29 mouse cellular contexts compared by ENCODE assay signal in the genomic region with DNA sequence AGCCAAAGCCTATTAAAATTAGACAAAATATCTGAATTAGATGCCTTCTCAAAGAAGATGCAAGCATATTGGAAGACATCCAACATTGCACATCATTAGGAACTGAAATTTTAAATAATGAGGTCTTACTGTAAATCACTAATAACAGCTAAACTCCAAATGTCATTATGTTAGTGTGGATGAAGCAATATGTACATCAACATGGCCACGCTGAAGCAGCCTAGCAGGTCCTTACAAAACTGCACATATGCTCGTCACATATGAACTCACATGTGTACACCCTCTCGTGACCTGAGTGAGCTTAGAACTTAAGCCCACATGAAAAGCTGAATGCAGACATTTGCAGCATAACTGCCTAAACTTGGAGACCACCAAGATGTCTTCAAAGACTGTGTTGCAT.
"Had no signal": no experiment of that assay in that cellular context is flagged by ENCODE, and none has a peak within 500 bp of the region (broad histone marks: within the 10 kb centered on the region; RNA-seq: fewer than 3 reads in every experiment).

No protein-coding gene starts in this region.

- H3K27ac ChIP-seq: embryonic facial prominence, embryonic 10.5 days; embryonic facial prominence, embryonic 12.5 days; embryonic facial prominence, embryonic 13.5 days; embryonic facial prominence, embryonic 15.5 days; forebrain, embryonic 10.5 days; forebrain, embryonic 12.5 days; forebrain, embryonic 13.5 days; forebrain, embryonic 15.5 days; gastrocnemius, adult 2 months; heart, adult 2 months had no signal

- H3K36me3 ChIP-seq: embryonic facial prominence, embryonic 10.5 days; embryonic facial prominence, embryonic 15.5 days; forebrain, embryonic 10.5 days; forebrain, embryonic 12.5 days; forebrain, embryonic 15.5 days had no signal

- H3K4me1 ChIP-seq: embryonic facial prominence, embryonic 10.5 days; embryonic facial prominence, embryonic 12.5 days; embryonic facial prominence, embryonic 13.5 days; embryonic facial prominence, embryonic 15.5 days; forebrain, embryonic 10.5 days; forebrain, embryonic 12.5 days; forebrain, embryonic 13.5 days; forebrain, embryonic 15.5 days had no signal

- H3K4me2 ChIP-seq: embryonic facial prominence, embryonic 12.5 days; embryonic facial prominence, embryonic 13.5 days; embryonic facial prominence, embryonic 15.5 days; forebrain, embryonic 12.5 days; forebrain, embryonic 13.5 days; forebrain, embryonic 15.5 days had no signal

- ATAC-seq: forebrain, embryonic 13.5 days; forebrain, embryonic 14.5 days; forebrain, embryonic 15.5 days; forebrain, embryonic 16.5 days; forebrain, postnatal 0 days had no signal

- H3K4me3 ChIP-seq: embryonic facial prominence, embryonic 10.5 days; embryonic facial prominence, embryonic 12.5 days; embryonic facial prominence, embryonic 13.5 days; embryonic facial prominence, embryonic 15.5 days; erythroblast, embryonic 14.5 days; forebrain, embryonic 10.5 days; forebrain, embryonic 12.5 days; forebrain, embryonic 13.5 days; forebrain, embryonic 15.5 days; gastrocnemius, adult 2 months; heart, adult 2 months had no signal

- H3K9me3 ChIP-seq: embryonic facial prominence, embryonic 10.5 days; embryonic facial prominence, embryonic 12.5 days; embryonic facial prominence, embryonic 13.5 days; embryonic facial prominence, embryonic 15.5 days; forebrain, embryonic 10.5 days; forebrain, embryonic 12.5 days; forebrain, embryonic 13.5 days; forebrain, embryonic 15.5 days had no signal

- H3K9ac ChIP-seq: embryonic facial prominence, embryonic 12.5 days; embryonic facial prominence, embryonic 13.5 days; embryonic facial prominence, embryonic 15.5 days; forebrain, embryonic 12.5 days; forebrain, embryonic 13.5 days; forebrain, embryonic 15.5 days; forebrain, postnatal 0 days had no signal

- DNase-seq: cerebellum, adult 2 months; cerebellum, adult 8-10 months; cerebellum, adult 9-10 months; cerebellum, adult 9-11 months; cerebellum, postnatal 10 days; cerebellum, postnatal 14 days; cerebellum, postnatal 25 days; cerebellum, postnatal 36 days; embryo, embryonic 11 days; forebrain, postnatal 0 days; gastrocnemius, adult 2 months; gastrocnemius, postnatal 10 days; gastrocnemius, postnatal 14 days; gastrocnemius, postnatal 25 days; gastrocnemius, postnatal 36 days; heart, adult 11 months; heart, adult 18-20 months; heart, adult 2 months had no signal

- H3K27me3 ChIP-seq: embryonic facial prominence, embryonic 12.5 days; embryonic facial prominence, embryonic 13.5 days; embryonic facial prominence, embryonic 15.5 days; forebrain, embryonic 12.5 days; forebrain, embryonic 13.5 days; forebrain, embryonic 15.5 days had no signal
